Mouse (Mus musculus) spleen, postnatal 36 days (tissue): ENCODE measurements around the gene Timm50.

Source experiments
- DNase-seq, 2 experiments: peaks; one replicate each; pipeline ENCODE4 v3.0.0; 2022; ENCODE audit warnings: low spot score in 2 of 2, mixed read lengths in 1 of 2

Gene Timm50

GRCm38 (mm10) chr7:28326457-28326856 lies 14.6 kb upstream of the Timm50 start:
- no peak for DNase-seq

GRCm38 (mm10) chr7:28325293-28325692 lies 13.4 kb upstream of the Timm50 start:
- DNase-seq, result no peak

- no peak for DNase-seq
These were observed 10.3 kb upstream of the Timm50 start for GRCm38 (mm10) chr7:28321974-28322720.

GRCm38 (mm10) chr7:28318714-28319113 lies 6.8 kb upstream of the Timm50 start:
- no peak for DNase-seq

GRCm38 (mm10) chr7:28318036-28318435 lies 6.2 kb upstream of the Timm50 start:
- no peak for DNase-seq

- DNase-seq, result no peak
These were observed 534 bp downstream of the Timm50 start for GRCm38 (mm10) chr7:28311151-28311925.

- DNase-seq, result no peak
These were observed 2.1 kb downstream of the Timm50 start for GRCm38 (mm10) chr7:28309737-28310136.

- no peak for DNase-seq
These were observed 5.7 kb downstream of the Timm50 start for GRCm38 (mm10) chr7:28306216-28306615.

- DNase-seq, result no peak
These were observed 6.2 kb downstream of the Timm50 start for GRCm38 (mm10) chr7:28305641-28306040.

- peak; percentile 38 to 51 for DNase-seq
These were observed 10.0 kb downstream of the Timm50 start, which contains the start of gene Dll3 for GRCm38 (mm10) chr7:28301616-28302433. TSS of gene Dll3 (minus strand) at chr7:28302238.

- no peak for DNase-seq
These were observed 12.8 kb downstream of the Timm50 start for GRCm38 (mm10) chr7:28298837-28299625.

GRCm38 (mm10) chr7:28294481-28294880 lies 17.4 kb downstream of the Timm50 start:
- no peak for DNase-seq

GRCm38 (mm10) chr7:28290638-28291590 lies 21.0 kb downstream of the Timm50 start, which contains the start of gene Selenov:
TSS of gene Selenov (minus strand) at chr7:28291186.
- no peak for DNase-seq

GRCm38 (mm10) chr7:28290165-28290564 lies 21.7 kb downstream of the Timm50 start:
- no peak for DNase-seq

- no peak for DNase-seq
These were observed 31.2 kb downstream of the Timm50 start for GRCm38 (mm10) chr7:28280630-28281029.

GRCm38 (mm10) chr7:28278279-28278652 lies 33.6 kb downstream of the Timm50 start:
- no peak for DNase-seq

- peak; percentile 89 to 91 for DNase-seq
These were observed 34.1 kb downstream of the Timm50 start, which contains the start of gene Eid2b for GRCm38 (mm10) chr7:28277615-28278278. TSS of gene Eid2b (plus strand) at chr7:28277739.

- no peak for DNase-seq
These were observed 34.6 kb downstream of the Timm50 start for GRCm38 (mm10) chr7:28277237-28277614.

GRCm38 (mm10) chr7:28271761-28272160 lies 40.1 kb downstream of the Timm50 start:
- DNase-seq, result no peak
